Mouse (Mus musculus) right cerebral cortex, postnatal 10 days (tissue): ENCODE measurements around the gene Ppp1r9a.

Experiments
- DNase-seq, 2 experiments: peaks; one replicate each; pipeline ENCODE4 v3.0.0; 2021; ENCODE audit warnings: low spot score in 2 of 2

Ppp1r9a gene

DNA sequence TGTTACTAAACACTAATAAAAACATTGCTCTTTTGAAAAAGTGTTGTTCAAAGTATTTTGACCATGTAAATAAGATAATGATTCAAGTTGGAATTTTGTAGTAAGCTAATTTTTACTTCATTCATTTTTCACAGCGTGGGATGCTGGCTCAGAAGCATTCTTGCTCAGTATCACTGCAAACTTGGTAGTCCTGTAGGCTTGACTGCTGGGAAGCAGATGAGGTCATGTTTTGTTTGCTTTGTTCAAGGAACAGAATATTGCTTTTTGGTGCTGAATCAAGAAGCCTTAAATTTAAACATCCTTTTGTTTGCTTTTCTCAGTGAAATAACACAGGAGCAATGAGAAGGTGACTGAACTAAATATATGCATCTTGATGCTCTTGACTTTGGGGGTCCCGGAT, 136.6 kb downstream of the Ppp1r9a start:
- DNase-seq = no peak

DNA sequence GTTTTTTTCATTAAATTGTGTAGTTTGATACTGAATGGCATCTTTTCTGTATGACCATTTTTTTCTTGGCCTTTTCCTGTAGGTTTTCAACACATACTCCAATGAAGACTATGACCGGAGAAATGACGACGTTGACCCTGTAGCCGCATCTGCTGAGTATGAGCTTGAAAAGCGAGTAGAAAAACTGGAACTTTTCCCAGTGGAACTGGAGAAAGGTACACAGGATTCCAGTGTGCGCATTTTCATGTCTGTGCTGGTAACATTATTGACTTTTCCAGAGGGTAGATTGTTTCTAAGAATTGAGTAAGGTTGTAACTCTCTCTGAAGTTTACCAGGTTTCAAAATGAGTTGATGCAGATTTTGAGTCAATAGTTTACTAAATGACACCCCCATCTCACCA, 143.1 kb downstream of the Ppp1r9a start:
- DNase-seq = no peak

DNA sequence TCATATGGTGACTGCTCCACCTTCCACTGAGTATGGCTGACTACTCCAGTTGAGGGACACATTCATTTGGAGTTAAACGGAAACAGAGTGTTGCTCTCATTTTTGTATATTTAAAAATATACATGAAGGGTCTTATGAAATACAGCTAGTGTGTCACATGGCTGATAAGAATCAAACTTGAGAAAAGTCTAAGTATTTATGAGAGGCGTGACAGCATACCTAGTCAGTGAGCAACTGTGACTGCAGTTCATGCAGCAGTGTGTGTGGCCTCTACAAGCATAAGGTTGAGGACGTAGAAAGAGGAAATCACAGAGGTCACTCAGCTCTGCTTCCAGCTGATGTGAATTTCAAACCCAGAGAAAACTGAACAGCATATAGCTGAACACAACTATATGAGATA, 145.3 kb downstream of the Ppp1r9a start:
- DNase-seq = no peak

DNA sequence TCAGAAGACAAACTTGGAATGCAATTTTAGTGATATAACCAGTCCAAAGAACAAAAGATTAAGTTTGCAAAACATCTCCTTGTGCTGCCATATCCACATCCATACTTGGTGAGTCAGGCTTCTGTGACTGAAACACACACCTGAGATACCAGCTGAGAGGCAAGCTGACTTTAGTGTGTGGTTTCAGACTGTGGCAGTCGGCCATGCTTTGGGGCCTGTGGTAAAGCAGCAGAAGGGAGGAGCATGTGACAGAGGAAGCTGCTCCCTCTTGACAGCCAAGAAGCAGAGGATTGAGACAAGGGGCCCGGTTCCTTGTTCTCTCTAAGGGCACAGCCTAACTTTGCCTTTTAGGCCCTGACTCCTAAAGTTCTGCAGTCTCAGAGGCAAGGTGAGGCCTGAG, 149.6 kb downstream of the Ppp1r9a start:
- peak in 1 of 2 experiments; percentile 30 for DNase-seq

DNA sequence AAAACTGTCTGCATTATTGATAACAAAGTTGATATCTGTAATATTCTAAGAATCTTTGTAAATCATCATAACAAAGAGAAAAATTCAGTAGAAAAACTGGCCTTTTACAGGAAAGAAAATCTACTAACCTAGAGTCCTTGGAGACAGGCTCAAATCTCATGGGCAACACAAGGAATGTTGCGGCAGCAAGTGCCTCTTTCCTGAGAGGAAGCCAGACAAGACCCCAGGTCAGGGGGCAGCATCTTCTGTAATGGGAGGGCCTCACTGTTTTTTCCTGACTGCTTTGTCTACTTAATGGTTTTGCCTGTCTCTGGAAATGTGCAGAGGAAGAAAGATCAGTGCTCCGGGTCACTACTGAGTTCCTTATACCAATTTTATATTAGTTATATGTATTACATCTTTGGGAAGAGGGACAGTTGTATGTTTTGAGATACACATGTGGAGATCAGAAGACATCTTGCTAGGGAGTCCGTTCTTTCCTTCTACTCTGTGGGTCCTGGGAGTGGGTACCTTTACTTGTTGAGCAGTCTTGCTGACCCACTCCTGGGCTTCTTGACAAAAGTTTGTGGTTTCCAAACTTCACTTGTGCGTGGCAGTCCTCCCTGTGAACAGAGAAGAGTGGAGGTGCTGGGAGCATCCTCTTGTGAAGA, 151.9 kb downstream of the Ppp1r9a start:
- DNase-seq = no peak

DNA sequence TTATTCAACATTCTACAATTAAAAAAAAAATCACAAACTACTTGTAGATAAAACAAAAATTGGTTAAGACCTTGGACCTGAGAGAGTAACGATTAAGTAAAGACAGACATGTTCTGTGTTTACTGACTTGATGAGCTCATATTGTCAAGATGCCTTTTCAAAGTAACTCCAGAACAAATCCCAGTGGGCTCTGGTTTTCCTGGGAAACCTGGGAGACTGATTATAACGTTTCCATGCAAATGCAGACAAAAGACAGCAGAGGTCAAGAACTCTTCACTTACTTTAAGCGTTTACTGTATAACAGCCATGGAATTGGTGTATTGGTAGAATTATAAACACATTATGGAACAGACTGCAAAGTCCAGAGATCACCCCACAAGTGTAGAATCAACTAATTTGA, 172.0 kb downstream of the Ppp1r9a start:
- DNase-seq = no peak

DNA sequence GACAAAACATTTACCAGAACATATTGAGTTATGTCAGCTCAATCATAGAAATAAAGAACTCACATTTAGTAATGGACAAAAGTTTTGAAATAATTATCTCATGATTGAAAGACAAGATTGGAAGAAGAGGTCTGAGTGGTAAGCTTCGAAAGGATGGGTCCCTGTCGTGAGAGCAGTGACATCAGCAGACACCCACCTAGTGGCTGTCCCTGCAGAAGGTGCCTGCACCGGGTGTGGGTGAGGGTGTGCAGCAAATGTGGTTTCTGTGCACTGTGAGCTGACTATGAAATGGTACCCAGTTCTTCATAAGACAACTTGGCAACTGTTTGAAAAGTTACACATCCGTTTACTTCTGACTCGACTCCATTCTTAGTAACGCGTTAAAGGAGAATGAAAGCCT, 173.0 kb downstream of the Ppp1r9a start:
- DNase-seq = no peak

DNA sequence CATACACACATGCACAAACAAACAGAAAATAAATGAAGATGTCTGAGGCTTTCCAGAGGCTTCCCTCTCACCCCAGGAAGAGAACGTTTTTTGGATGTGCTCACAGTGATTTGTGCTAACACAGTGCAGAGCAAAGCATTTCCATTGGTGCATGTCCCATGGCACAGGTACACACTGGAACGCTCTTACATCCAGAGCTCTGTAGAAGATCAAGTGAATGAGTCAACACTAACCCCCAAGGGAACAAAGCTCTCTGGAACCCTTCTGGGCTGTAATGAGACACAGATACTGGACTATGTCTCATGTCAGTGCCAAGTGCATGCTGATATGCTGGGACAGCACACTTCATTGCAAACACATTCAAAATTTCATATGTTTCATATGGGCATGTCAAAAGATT, 175.3 kb downstream of the Ppp1r9a start:
- DNase-seq = no peak

DNA sequence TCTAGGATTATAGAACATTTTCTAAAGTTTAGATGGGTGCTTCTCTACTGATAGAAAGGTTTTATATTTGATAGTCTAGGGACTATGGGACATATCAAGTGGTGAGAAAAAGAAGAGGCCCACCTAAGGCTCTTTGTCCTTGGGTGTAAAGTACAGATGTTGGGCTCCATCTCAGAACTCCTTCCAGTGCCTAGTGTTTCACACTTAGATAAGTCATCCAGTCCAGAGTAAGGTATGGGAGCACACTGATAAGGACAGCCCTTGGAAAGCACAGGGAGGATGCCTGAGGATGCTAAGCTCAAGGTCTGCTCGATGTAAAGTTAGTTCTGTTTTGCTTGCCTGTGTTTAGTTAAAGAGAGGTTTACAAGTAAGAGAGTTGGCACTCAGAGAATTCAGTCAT, 176.4 kb downstream of the Ppp1r9a start:
- DNase-seq = no peak

DNA sequence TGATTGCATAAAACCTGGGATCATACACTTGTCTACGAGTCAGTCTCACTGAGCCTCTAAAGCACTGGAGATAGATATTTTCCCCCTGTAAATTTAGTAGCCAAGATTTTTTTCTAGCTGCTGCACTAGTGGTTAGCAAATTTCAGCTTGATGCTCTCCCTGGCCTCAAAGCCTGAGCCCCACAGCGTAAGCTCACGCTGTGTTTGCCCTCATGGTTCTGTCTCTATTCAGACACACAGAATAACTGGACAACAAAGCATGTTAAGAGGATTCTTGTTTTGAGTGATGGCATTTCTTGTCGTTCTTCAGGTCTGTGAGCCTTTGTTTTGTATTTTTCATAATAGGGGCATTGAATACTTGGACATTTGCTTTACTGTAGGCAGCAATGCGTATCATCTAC, 177.4 kb downstream of the Ppp1r9a start:
- no peak for DNase-seq

DNA sequence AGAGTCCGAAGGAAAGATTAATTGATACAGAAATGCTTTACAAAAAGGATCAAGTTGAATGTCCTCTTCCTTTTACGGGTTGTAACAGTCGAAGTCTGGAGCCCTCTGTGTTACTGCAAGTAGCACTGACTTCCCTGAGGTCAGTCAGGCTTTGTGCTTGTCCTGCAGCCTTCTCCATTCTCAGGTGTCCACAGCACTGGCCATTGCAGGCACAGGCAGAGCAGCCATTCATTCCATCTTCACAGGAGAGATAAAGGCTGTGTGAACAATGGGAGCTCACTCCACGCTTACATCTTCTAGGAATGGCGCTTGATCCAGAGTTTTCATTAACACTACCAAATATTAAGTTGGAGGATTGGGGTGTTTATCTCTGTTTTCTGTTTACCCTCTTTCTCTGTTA, 177.8 kb downstream of the Ppp1r9a start:
- no peak for DNase-seq

DNA sequence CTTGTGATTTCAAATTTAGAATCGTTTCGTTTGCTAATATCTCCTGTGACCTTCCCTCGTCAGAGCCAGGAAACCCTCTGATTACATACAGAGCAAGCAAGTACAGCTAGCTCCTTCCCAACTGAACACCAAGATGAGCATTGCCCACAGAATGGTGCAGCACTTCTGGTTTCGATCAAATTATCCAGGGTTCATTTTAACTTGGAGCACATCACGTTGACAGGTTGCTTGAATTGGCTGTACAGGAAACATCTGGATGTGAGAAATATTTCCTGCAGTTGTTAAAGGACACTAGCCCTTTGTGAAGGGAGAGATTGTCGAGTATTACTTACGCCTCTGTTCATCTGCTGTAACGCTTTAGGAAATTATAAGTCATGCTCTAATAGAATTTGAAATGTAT, 178.4 kb downstream of the Ppp1r9a start:
- DNase-seq = no peak

DNA sequence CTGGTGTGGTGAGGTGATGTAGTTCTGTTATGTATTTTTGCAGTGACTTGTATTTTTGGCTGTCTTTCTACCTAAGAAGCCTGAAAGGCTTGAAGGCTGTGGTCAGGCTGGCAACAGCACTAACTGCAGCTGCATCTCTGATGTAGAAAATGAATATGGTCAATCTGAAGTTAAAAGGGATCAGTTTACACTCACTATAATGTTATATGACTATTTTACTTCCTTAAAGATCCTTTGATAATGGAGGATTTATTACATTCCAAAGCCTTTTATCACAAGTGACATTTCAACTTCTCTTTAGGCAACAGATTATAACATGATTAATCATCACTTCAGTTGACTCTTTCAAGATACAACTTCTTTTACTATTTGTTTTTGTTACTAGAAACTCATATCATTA, 179.4 kb downstream of the Ppp1r9a start:
- DNase-seq = no peak

DNA sequence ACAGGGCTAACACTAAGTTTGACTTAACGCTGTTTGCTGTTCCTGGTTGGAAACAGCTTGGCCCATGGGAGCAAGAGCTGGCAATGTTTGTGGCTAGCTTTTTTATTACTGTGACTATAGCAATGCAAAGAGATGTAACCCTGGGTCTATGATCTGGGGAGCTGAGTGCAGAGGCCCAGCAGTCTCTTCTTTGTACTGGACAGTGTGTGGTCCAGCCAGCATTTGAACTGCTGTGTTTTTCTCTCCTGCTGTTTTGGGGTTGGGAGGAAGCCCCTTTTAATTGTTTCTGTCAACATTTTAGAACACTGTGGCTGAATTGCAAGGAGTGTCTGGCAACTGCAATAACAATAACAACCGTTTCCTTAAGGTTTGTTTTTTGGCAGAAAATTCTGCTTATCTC, 180.0 kb downstream of the Ppp1r9a start:
- no peak for DNase-seq

DNA sequence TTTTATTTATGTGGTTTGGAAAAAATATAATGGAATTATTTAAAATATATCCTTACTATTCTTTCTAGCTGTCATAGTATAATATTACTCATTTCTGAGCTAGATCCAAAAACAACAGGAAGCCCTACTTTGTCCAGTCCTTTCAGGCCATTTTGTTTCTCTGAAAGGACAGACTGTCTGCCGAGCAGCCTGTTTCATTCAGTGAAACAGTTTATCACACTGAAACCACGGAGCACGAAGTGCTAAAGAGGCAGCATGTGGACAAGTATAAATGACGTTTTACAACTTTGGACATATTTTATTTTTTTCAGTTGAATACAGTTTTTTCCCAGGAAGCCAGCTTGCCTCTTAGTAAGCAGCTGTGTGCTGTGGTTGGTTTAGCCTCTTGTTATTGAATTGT, 181.2 kb downstream of the Ppp1r9a start:
- no peak for DNase-seq

DNA sequence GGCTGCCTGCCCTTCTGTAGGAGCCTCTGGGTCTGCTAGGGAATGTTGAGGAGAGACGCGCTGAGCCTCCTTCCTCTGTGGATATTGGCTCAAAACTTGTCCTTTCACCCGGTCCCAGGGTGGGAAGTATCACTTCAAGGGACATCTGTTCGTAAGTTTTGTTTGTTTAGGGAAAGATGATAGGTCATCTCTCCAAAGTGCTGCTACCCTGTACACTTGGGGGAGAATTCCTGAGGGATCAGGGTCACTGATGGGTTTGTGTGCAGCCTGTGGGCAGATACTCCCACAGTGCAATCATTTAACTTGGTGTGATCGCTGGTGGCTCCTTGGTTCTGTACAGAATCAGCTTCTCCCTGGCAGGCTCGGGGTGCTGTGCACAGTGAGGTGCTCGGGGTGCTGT, 189.2 kb downstream of the Ppp1r9a start:
- no peak for DNase-seq

DNA sequence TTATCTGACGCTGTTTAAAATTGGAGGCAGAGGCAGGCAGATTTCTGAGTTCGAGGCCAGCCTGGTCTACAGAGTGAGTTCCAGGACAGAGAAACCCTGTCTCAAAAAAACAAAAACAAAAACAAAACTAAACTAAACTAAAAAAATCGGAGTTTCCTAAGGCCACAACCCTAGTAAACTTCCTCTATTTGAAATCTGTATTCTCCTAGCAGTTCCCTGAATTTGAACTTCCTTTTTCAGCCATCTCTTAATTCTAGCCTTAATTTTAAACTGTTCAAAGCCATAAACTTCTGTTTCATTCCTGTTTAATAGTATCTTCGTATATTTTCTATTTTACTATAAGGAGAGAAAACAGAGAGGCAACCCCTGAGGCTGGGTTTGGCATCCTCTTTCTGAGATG, 190.1 kb downstream of the Ppp1r9a start:
- DNase-seq = no peak

DNA sequence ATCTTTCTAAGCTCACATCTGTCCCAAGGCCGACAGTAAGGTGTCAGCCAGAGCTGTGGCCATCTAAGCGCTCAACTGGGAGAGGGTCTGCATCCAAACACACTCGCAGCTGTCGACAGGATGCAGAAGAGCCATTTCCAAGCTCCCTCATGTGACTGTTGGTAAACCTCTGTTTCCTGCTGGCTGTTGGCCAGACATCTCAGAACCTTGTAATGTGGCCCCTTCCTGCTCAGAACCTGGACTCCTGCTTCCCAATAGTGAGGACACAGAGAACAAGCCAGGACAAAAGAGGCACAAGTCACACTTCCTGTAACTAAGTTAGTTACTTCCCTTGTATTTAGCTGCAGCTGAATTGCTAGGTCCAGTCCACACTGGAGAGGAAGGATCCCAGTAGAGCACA, 190.8 kb downstream of the Ppp1r9a start:
- peak; percentile 67 to 71 for DNase-seq

DNA sequence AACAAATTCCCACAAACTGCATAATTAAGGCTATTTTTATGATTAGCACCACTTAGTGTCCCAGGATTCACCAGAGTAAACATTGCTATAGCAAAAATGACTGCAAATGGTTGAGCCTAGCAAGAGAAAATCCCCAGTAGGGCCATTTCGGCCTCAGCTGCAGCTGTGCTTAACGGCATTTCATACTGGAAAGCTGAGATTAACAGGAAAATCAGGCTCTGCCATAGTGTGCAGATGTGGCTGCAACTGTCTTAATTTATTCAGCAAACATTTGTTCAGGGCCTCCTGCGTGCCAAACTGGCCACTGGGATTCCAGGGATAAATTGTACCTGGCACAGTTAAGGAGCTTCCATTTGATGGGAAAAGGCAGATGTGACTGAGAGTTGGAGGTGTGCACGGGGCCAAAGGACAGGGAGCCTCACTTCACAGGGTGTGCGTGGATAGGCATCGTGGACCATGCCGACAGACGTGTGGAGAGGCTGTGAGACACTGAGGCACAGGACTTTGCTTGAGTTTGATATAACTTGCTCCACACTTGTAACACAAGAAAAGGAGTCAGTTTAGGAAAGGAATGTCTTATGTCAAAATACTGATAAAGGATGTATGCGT, 192.8 kb downstream of the Ppp1r9a start:
- peak in 1 of 2 experiments; percentile 12 for DNase-seq

DNA sequence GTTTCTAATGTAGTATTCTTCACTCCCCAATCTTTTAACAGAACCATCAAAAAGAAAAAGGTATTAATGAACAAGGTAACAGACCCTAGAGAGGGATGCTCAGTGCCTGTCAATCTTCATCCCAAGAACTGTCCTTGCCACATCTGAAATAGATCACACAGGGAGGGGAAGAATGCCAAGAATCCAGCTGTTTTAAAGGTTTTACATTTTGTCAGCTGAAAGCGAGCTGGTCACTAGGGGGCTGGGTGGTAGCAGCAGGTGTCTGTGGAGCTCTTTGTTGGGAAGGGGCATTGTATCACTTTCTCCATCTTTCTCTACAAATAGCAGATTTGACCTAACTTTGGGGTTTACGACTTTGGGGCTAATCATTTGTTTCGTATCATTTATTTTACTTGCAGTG, 194.6 kb downstream of the Ppp1r9a start:
- DNase-seq = no peak

DNA sequence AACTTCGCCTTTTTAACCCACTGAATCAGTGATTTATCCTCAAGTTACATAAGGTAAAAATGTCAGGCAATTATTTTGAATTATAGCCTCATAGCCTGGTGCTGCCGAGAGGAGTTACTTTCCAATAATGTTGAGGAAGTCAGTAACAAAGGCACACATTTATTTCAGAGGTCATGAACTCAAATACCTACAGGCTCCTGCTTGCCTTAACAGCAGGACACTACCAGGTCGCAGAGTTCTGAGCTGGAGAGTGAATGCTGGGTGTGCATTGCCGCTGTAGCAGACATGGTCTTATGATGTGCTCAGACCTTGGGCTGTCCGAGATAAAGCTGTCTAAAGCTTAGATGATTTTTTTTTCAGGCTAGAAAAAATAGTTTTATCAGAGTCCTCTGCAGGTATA, 196.6 kb downstream of the Ppp1r9a start:
- no peak for DNase-seq

DNA sequence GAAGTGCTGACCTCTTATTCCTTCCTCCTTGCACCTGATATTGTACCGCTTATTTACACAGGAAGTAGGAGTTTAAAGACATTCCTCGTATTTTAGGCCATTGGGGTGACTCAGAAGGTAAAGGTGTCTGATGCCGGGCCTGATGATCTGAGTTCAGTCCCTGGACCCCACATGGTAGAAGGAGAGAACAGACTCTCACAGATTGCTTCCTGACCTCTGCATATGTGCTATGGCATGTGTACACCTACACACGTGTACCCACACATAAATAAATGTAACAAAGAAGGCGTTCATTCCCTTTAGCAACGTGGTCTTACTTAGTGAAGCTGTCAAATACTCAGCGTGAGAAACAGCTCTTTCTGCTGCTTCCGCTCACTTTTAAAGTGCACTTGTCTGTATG, 197.1 kb downstream of the Ppp1r9a start:
- no peak for DNase-seq

DNA sequence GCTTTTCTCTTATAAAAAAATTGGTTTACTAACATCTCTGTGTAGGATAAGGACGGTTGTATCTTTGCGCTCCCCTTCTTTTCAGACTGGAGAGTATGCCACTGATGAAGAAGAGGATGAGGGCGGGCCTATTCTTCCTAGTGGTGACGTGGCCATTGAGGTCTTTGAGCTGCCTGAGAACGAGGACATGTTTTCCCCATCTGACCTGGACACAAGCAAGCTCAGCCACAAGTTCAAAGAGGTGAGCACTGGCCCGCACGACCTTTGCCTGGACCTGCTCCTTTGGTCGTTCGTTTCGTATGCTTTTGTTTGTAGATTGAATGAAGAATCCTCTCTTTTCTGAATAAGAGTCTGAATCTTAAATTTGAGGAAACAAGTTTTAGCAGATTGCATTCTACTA, 197.6 kb downstream of the Ppp1r9a start:
- DNase-seq = no peak

DNA sequence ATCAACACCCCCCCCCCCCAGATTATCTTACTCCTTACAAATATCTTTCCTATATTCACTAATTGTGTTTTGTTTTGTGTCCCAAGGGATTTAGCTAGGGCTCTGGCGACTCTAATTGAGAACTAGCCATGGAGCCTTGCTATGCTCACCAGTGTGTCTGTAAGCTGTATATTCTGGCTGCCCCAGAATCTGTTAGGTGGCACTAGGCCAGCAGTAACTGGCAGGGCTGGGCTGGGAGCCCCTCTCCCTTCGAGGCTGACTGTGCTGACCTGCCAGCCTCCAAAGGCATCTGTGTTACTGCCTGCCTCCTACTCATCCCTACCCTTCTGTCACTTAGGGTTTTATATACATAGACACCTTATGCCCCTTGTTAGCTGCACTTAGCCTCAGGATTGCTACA, 200.0 kb downstream of the Ppp1r9a start:
- peak in 1 of 2 experiments; percentile 37 for DNase-seq
